Mouse (Mus musculus) limb, embryonic 15.5 days (tissue): ENCODE results near the gene Ndufab1. TPM values are rescaled to one million over a fixed set of nuclear protein-coding genes. Genes with fewer than 3 reads are reported as not detected.
"Not testable (repeated sequence)": the region's sequence is repeated elsewhere in the genome, so short reads cannot be mapped to it uniquely, and the experiment has no call there.

Experiments used
- ATAC-seq: fragments of 200-750 bp; cut with Nextera tagmentation; 2 replicates; pipeline ENCODE4 v1.8.0; 2017; ENCODE audit warnings: low read depth, moderate TSS enrichment; ENCODE audit not compliant: insufficient number of reproducible peaks, low FRiP score, low TSS enrichment
- H3K27ac ChIP-seq: fragments of 300-500 bp; sonication (generic); 2 replicates; pipeline ENCODE4 v1.5.1; 2015; ENCODE audit warnings: moderate library complexity, mild to moderate bottlenecking, inconsistent platforms
- H3K27me3 ChIP-seq: fragments of 300-500 bp; sonication (generic); 2 replicates; pipeline ENCODE4 v1.6.1; 2015; ENCODE audit warnings: inconsistent platforms
- H3K36me3 ChIP-seq: fragments of 300-500 bp; sonication (generic); 2 replicates; pipeline ENCODE4 v1.6.1; 2015; ENCODE audit warnings: inconsistent platforms
- H3K4me1 ChIP-seq: fragments of 300-500 bp; sonication (generic); 2 replicates; pipeline ENCODE4 v1.6.1; 2015; ENCODE audit warnings: inconsistent platforms
- H3K4me2 ChIP-seq: fragments of 300-500 bp; sonication (generic); 2 replicates; pipeline ENCODE4 v1.6.1; 2015; ENCODE audit warnings: mild to moderate bottlenecking, inconsistent platforms
- H3K4me3 ChIP-seq: fragments of 300-500 bp; sonication (generic); 2 replicates; pipeline ENCODE4 v1.5.1; 2015; ENCODE audit warnings: mild to moderate bottlenecking, inconsistent platforms
- H3K9ac ChIP-seq: fragments of 300-500 bp; sonication (generic); 2 replicates; pipeline ENCODE4 v1.6.1; 2015; ENCODE audit warnings: inconsistent platforms
- H3K9me3 ChIP-seq: fragments of 300-500 bp; sonication (generic); 2 replicates; pipeline ENCODE4 v1.6.1; 2016; ENCODE audit warnings: inconsistent platforms
- WGBS: fragments of 180-500 bp; shearing (Covaris S2); methylation state at CpG from one replicate; pipeline ENCODE4 v1.1.7; 2015; 5-methylcytosine and 5-hydroxymethylcytosine counted together
- polyA plus RNA-seq: library from polyadenylated mRNA; unstranded; fragments of >200 nt; fragmentation: Nextera tagmentation; extraction: Ambion mirVana; gene quantifications from 2 replicates; pipeline ENCODE4 v1.2.1, GENCODE M21; 2015

Gene Ndufab1
- polyA plus RNA-seq, 1 experiment from 2014 or later, result 558 TPM

DNA sequence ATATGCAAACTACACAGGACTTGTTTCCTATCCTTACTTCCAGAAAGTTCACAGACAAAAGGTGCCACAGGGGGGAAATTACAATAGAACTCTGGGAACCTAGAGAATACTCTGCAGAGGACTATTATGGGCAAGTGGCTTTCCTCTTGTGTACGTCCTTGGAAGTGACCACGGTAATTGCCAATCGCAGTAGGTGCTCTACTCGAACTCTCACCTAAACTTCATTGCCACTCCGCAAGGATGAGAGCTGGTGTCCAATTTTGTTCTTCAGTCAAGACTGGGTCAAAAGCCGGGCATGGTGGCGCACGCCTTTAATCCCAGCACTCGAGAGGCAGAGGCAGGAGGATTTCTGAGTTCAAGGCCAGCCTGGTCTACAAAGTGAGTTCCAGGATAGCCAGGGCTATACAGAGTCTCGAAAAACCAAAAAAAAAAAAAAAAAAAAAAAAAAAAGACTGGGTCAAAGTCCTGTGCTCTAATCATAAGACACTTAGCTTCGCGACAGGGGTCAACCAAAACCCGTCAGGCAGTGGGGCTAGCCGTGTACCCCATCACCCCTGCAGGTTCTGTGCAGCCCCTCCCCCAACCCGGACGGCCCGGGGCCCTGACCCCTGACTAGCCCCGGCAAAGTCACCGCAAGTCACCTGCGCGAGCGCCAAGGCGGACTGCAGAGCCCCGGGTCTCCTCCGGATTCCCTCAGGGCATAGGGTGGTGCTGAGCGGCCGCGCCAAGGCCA lies 506 bp downstream of the Ndufab1 start:
- peaks cover 21% of the 10 kb centered on the region for H3K36me3 ChIP-seq
- peak overlapping the region; percentile 67 for H3K9ac ChIP-seq
- WGBS, result 5% methylated on average over 28 of the region's 28 CpGs
- H3K27me3 ChIP-seq, H3K27ac ChIP-seq, H3K9me3 ChIP-seq: not testable (repeated sequence)
- H3K4me3 ChIP-seq, result peak overlapping the region; percentile 67
- peak; percentile 69 for ATAC-seq
- peaks cover 14% of the 10 kb centered on the region for H3K4me1 ChIP-seq
- H3K4me2 ChIP-seq, result peak overlapping the region; percentile 75

DNA sequence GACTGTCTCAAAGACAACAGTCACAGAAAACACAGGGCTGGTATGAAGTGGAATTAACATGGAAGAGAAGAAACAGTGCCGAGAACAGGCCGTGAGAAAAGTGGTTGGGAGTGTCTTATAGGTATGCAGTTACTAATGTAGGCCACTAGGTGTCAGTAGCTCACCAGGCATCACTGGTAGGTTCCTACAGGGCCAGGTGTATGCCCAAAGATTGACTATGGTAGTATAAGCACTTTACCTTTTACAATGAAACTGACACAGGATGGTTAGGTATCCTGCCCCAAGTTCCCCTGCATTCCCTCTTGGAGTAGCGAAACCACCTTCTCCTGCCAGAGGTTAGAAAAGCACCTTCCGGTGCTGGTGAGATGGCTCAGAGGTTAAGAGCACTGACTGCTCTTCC lies 2.5 kb downstream of the Ndufab1 start:
- no peak for ATAC-seq
- peaks cover 40% of the 10 kb centered on the region for H3K36me3 ChIP-seq
- H3K27ac ChIP-seq, result no peak overlapping the region
- no peak overlapping the region for H3K4me2 ChIP-seq
- no peak overlapping the region for H3K9ac ChIP-seq
- H3K9me3 ChIP-seq, result no peaks in the 10 kb centered on the region
- 59% methylated on average over 4 of the region's 4 CpGs for WGBS
- H3K4me3 ChIP-seq, result no peak overlapping the region
- H3K27me3 ChIP-seq, result no peaks in the 10 kb centered on the region
- peaks cover 14% of the 10 kb centered on the region for H3K4me1 ChIP-seq

DNA sequence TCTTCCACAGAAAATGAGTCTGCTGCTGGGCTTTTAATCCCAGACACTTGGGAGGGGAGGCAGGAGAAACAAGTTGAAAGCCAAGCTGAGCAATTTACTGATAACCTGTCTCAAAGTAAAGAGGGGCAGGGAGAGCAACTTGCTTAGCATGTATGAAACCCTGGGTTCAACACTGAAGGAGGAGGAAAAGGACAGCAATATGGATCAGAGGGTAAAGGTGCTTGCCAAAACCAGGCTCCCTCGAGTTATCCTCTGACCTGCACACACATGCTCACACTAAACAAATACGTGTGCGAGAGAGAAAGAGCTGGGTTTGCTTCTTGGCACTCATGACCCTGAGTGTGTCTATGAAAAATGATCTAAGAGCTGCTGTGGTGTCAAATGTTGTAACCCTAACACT lies 3.7 kb downstream of the Ndufab1 start:
- no peak overlapping the region for H3K4me2 ChIP-seq
- 89% methylated on average over 3 of the region's 3 CpGs for WGBS
- no peaks in the 10 kb centered on the region for H3K9me3 ChIP-seq
- H3K4me1 ChIP-seq, result peaks cover 14% of the 10 kb centered on the region
- H3K27me3 ChIP-seq, result no peaks in the 10 kb centered on the region
- no peak for ATAC-seq
- H3K36me3 ChIP-seq, result peaks cover 49% of the 10 kb centered on the region
- H3K4me3 ChIP-seq, result no peak overlapping the region
- no peak overlapping the region for H3K27ac ChIP-seq
- no peak overlapping the region for H3K9ac ChIP-seq

DNA sequence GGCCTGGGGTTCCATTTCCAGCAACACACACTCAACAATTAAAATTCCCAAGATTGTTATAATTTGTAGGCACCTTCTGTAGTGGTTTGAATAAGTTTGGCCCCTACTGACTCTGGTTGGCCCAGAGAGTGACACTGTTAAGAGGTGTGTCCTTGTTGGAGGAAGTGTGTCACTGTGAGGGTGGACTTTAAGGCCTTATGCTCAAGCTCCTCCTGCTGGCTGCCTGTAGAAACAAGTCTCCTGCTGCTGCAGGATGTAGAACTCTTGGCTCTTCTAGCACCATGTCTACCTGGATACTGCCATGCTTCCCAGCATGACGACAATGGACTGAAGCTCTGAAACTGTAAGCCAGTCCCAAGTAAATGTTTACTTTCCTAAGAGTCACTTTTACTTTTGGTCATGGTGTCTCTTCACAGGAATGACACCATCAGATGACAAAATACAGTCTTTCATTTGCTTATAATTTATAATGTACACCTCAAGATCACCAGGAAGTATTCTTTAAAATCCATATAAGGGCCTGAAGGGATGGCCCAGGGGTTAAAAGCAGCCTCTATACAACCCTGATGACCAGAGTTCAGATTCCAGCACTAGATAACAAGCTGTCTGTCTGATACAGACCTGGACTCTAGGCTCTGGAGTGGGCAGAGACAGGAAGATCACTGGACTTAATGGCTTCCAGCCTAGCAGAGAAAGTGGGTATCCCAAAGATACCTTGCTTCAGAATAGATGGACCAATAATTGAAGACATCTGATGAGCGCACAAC lies 6.9 kb downstream of the Ndufab1 start:
- Histone ChIP-seq H3K9me3 (no peaks in the 10 kb centered on the region), H3K36me3 (peaks cover 77% of the 10 kb centered on the region), H3K9ac (no peak overlapping the region), H3K4me2 (no peak overlapping the region), H3K4me1 (peaks cover under 1% of the 10 kb centered on the region; the same call in 1 of the 2 replicates), H3K4me3 (no peak overlapping the region), H3K27ac (no peak overlapping the region), H3K27me3 (no peaks in the 10 kb centered on the region)
- WGBS, result 92% methylated on average over 2 of the region's 2 CpGs
- ATAC-seq, result no peak

DNA sequence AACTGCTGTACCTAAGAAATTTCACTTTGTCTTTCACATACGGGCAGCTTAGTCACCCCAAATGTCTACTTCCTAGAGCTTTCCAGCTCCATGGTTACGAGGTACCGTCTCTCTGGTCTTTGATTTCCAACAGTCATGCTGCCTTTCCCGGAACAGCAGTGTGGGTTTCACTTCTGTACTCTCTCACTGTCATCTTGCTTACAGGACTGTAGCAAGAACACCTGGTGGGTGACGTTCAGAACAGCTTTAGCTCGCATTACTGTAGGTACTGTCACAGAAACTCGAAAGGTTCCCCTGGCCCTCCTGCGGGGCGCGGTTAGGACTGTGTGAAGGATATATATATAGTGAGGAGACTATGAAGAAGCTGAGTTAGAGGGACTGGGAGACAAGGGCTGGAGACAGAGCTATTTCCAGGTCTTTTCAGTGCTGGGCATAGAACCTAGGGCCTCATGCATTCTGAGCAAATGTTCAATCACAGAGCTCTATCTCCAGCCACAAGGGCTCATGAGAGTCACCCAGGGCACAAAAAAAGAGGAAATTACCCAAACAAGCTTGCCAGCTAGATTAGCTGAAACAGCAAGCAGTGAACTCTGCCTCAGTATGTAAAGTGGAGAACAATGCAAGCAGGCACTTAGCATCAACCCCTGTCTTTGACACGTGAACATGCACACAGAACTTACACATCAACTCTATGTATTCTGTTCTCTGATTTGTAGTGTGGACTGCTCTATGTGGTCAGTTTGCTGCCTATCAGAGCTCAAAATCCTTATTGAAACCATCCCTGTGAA lies 14.3 kb downstream of the Ndufab1 start:
- Histone ChIP-seq H3K27ac (no peak overlapping the region), H3K4me3 (no peak overlapping the region), H3K4me1 (no peaks in the 10 kb centered on the region), H3K36me3 (peaks cover 88% of the 10 kb centered on the region), H3K4me2 (no peak overlapping the region), H3K9ac (no peak overlapping the region), H3K9me3 (no peaks in the 10 kb centered on the region), H3K27me3 (no peaks in the 10 kb centered on the region)
- no peak for ATAC-seq
- WGBS, result 90% methylated on average over 11 of the region's 11 CpGs

DNA sequence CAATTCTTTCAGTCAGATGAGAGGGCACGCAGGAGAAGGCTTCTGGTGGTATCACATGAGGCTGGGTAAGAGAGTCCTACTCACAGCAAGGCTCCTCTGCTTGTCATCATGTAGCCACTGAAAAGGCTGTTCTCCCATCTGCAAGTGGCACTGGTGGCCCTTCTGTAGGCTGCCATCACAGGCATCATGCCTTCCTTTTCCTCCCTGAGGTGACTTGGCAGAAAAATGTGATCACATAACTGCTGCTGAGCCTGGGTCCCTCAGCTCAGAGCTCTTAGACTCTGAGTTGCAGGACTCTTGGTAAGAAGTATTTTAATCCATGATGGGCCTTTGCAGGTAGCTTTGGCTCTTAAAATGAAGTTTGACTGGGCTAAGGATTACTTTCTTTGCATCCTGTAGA lies 20.6 kb downstream of the Ndufab1 start:
- 100% methylated on average over 1 of the region's 1 CpGs for WGBS
- H3K4me2 ChIP-seq, result no peak overlapping the region

DNA sequence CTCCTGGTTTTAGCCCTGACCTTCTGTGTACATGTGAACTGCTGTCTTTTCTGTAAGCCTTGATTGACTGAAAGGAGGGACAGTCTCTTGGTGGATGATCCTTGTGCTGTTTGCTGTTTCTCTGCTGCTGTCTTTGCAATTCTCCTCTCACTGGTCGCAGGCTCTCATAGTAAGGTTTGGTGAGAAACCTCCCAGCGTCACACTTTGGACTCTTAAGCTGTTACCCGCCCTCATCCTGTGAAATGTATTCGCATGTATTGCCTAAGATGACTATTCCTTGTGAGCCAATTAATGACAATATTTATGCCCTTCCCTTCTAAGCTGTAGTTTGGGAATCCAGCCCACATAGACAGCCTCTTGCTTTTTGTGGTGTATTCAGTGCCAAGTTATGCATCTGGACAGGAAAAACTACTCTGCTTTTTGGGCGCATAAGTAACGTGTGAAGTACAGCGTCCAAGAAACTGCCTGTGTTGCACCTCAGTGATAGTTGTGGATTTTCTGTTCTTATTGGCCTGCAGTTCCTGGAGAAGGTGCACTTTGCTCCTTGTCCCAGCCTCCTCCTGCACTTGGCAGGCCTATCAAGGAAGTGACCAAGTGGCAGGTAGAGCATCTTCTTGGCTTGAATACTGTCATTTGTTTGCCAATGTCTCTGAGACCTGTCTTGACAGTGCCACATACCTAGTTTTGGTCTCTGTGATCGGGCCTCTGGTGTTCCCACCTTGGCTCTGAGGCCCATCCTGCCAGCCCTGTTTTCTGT lies 21.7 kb downstream of the Ndufab1 start:
- no peak overlapping the region for H3K9ac ChIP-seq
- peaks cover 89% of the 10 kb centered on the region for H3K36me3 ChIP-seq
- no peak overlapping the region for H3K4me2 ChIP-seq
- WGBS, result 93% methylated on average over 8 of the region's 8 CpGs
- no peaks in the 10 kb centered on the region for H3K4me1 ChIP-seq
- H3K4me3 ChIP-seq, result no peak overlapping the region
- ATAC-seq, result no peak
- no peaks in the 10 kb centered on the region for H3K27me3 ChIP-seq
- H3K9me3 ChIP-seq, result no peaks in the 10 kb centered on the region
- no peak overlapping the region for H3K27ac ChIP-seq

More for the DNA sequence above, 20.6 kb downstream of the Ndufab1 start:
- Histone ChIP-seq H3K4me3 (no peak overlapping the region), H3K36me3 (peaks cover 87% of the 10 kb centered on the region), H3K27ac (no peak overlapping the region), H3K9me3 (no peaks in the 10 kb centered on the region), H3K4me1 (no peaks in the 10 kb centered on the region), H3K27me3 (no peaks in the 10 kb centered on the region), H3K9ac (no peak overlapping the region)
- no peak for ATAC-seq

DNA sequence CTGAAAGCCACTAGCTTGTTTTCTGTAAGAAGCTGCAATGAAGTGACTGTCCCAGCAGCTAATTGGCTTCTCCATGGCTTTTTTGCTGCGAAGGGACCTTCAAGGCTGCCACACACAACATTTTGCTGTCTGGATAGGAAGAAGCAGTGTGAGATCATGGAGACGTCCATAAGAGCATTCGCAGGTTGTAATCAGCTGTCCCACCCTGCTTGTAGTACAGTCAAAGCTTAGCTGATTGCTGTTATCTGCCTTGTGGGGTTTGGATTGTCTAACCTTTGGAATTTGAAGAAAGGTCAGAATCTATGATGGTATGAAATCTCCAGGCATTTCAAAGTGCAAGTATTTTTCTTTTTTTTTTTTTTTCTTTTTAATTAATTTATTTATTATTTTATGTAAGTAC lies 27.3 kb downstream of the Ndufab1 start:
- ATAC-seq, result no peak
- H3K4me2 ChIP-seq, result no peak overlapping the region
- no peak overlapping the region for H3K9ac ChIP-seq
- no peaks in the 10 kb centered on the region for H3K9me3 ChIP-seq
- H3K4me3 ChIP-seq, result no peak overlapping the region
- H3K27ac ChIP-seq, result no peak overlapping the region
- 85% methylated on average over 3 of the region's 3 CpGs for WGBS
- H3K4me1 ChIP-seq, result 0 out of 2 replicates have a peak, but pooled peaks cover 5% of the 10 kb centered on the region
- H3K36me3 ChIP-seq, result peaks cover 87% of the 10 kb centered on the region
- no peaks in the 10 kb centered on the region for H3K27me3 ChIP-seq

DNA sequence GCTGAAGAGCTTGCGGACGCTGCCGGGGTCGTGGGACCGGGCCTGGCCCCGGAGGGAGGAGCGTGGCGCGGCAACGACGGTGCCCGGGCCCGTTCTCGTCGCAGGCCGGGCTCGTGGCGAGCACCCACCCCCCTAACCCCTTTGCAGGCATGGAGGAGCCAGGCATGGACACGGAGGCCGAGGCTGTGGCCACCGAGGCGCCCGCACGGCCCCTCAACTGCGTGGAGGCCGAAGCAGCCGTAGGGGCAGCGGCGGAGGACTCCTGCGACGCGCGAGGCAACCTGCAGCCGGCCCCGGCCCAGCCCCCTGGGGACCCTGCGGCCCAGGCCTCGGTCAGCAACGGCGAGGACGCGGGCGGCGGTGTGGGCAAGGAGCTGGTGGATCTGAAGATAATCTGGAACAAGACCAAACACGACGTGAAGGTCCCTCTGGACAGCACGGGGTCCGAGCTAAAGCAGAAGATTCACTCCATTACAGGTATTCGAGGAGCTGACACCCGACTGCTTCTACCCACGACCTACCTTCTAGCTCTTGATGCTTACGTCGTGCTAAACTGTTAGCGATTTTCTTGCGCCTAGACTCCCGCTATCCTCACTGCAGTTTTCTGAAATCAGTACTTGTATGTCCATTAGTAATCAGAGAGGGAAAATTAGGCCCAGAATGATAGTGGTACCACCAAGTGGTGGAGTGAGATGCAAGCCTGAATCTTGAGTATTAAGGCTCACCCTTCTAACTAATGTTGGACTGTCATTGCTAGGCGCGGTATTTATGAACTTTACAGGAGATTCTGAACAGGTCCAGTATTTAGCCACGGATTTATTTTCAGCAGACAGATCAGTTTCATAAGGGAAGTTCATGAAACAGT lies 33.9 kb downstream of the Ndufab1 start:
- WGBS, result under 1% methylated on average over 58 of the region's 58 CpGs
- Histone ChIP-seq H3K36me3 (peaks cover 38% of the 10 kb centered on the region), H3K4me1 (peaks cover 27% of the 10 kb centered on the region), H3K4me3 (peak overlapping the region; percentile 100), H3K27ac (peak overlapping the region; percentile 99), H3K4me2 (peak overlapping the region; percentile 67), H3K27me3 (no peaks in the 10 kb centered on the region), H3K9me3 (no peaks in the 10 kb centered on the region), H3K9ac (peak overlapping the region; percentile 99)
- 0 out of 2 replicates have a peak, but pooled peaks have one; percentile 8 for ATAC-seq

DNA sequence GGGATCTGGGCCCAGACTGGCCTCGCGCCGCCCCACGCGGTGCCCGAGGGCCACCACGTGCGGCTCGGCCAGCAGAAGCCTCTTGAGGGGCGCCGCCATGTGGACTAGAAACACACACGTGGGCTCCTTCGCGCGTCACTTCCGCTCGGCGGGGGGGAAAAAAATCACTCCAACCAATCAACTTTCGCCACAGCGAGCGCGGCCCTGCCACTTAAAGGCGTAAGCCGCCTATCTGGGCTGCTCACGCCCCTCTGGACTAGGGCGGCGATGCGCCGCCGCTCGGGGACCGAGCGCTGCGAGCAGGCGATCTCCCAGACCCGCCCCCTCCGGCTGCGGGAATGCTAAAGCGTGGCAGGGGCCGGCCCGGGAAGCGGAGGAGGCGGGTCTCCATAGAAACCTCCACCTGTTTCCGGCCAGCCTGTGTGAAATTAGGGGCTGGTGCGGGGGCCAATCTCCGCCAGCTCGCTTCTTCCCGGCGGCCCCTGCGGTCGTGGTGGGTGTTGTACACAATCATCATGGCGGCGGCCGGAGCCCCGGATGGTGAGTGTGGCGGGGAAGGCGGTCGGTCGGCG lies 34.7 kb downstream of the Ndufab1 start, which contains the start of the genes Ubfd1 and Ears2:
Ubfd1 (plus strand) TSS at position 231 of the 572 bp plus-strand sequence.
Ears2 (minus strand) TSS at position 319 of the 572 bp plus-strand sequence.
- H3K9me3 ChIP-seq, result no peaks in the 10 kb centered on the region
- peaks cover 36% of the 10 kb centered on the region for H3K36me3 ChIP-seq
- peak within 1 kb of the TSS; percentile 99 for H3K27ac ChIP-seq
- peak within 1 kb of the TSS; percentile 99 for H3K9ac ChIP-seq
- H3K4me3 ChIP-seq, result peak within 1 kb of the TSS; percentile 100
- H3K27me3 ChIP-seq, result no peaks in the 10 kb centered on the region
- peak; percentile 98 for ATAC-seq
- 0% methylated on average over 53 of the region's 60 CpGs for WGBS
- H3K4me2 ChIP-seq, result peak within 1 kb of the TSS; percentile 67
- H3K4me1 ChIP-seq, result peaks cover 27% of the 10 kb centered on the region
